Mouse (Mus musculus) embryo, embryonic 11.5 days (tissue): ENCODE measurements at regions not wholly inside any gene's neighbourhood (a gene's known extent, or its start where the extent isn't known, plus 50 kb on each side); places are given as distances from the start of the nearest gene placed in this dataset.

ENCODE experiments used
- DNase-seq: peaks from one replicate; pipeline ENCODE4 v3.0.0-alpha.2; 2012; ENCODE audit warnings: low read depth, low spot score

DNA sequence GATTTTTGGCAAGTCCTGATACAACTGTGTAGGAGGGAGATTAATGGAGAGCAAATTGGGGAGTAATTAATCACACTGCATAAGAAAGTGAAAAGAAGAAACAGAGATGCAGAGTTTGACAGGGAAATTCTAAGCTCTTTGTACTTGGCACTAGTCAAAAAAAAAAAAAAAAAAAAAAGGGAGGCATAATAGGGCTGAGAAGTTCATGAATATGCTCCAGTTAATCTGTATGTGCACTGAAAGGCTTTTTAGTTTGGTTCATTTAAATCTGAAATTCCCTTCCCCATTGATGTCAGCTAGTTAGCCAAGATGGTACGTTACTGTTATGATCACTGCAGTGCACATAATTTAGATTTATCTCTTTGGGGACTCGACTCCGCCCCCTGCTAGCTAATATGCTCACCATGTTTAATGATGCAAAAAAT lies 470.8 kb upstream of the Map3k7 start:
- no peak for DNase-seq

DNA sequence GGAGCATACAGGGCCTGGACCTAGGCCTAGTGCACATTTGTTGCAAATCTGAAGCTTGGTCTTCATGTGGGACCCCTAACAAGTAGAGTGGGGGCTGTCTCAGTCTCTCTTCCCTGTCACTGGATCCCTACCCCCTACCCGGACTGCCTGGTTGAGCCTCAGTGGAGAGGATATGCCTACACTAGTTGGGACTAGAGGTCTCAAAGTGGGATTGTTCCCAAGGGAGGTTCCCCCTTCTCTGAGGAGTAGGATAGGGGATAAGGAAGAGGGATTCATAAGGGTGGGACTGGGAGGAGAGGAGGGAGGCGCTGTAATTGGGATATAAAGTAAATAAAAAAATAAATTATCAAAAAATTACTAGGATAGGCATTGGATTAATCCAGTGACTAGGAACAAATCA lies 464.0 kb upstream of the Map3k7 start:
- DNase-seq, result no peak

DNA sequence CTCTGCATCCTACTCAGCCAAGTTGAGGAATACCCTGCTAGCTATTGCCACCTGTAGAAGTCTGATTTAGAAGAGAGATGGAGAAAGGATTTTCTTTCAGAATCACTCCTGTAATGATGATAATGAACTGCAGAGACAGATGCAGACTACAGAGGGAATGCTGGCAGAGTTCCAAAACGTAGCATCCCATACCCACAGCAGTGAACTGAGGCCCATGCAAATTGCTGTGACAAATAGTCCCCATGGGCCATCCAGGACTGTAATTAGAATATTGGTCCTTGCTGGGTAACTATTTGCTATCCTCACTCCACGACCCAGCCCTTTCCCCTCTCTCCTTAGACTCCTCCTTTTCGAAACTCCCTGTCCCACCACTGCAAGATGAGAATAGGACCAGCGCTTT lies 463.5 kb upstream of the Map3k7 start:
- DNase-seq, result no peak

DNA sequence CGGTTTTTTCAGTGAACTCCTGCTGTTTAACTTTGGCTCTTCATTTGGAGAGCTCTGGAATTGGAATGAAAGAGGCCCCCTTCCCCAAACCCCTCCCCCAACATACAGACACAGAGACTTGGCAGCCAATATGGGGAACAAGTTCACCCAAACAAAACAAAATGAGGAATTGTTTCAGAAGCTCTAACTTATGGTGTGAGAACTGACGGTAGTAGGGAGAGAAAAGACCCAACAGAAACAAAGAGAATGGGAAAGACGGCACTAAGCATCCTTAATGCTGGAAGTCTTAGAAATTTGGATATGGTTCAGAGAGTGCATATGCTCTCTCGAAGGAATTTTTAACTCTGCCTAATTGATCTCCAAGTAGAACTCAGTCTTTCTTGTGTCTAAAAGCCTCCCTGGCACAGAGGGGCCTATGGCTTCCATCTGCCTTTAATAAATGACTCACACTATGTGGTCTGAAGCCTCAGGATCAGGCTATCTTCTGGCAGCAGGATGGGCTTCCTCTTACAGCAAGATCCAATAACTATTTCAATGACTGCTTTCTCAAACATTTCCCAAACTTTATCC lies 438.2 kb upstream of the Map3k7 start:
- no peak for DNase-seq

DNA sequence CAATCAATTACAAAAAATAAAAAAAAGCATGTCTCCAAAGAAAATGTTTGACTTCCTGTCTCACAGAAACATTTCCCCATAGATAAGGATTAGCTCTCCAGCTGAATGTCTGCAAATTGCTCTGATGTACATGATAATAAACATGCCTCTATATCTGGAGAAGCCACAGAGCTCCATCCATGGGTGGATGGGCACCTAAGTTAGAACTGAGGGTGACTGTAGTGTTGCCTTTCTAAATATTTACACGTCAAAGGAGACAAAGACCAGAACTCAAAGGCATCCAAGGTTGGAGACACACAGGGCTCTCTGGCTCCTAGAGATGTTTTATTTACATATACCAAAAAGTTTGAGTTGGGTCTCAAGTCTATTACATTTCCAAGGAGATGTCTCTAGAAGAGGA lies 427.1 kb upstream of the Map3k7 start:
- DNase-seq, result no peak

DNA sequence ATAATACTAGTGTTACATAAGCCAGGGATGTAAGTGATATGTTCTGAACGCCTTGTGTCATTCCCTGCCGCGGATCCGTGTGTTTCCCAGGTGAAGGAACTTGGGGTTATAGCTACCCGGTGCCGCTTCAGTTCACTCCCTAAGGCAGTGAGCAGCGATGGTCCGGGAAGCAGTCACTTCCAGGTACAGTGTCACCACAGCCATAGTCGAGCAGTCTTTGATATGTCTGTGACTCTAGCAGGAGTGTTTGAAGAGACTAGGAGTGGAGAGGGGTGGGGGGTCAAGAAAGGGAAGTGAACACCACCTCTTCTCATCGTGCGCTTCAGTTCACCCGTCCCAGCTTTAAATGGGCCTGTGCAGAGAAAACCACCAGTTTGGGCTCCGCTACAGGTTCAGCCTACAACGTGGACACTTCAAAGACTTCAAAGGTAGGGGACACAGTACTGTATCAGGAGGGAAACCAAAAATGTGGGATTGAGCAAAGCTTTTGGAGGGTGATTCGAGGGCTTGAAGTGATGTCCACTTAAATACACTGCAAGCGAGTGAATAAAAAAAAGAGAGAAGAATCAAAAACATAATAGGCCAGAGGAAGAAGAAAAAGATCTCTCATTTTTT lies 410.0 kb upstream of the Map3k7 start:
- no peak for DNase-seq

DNA sequence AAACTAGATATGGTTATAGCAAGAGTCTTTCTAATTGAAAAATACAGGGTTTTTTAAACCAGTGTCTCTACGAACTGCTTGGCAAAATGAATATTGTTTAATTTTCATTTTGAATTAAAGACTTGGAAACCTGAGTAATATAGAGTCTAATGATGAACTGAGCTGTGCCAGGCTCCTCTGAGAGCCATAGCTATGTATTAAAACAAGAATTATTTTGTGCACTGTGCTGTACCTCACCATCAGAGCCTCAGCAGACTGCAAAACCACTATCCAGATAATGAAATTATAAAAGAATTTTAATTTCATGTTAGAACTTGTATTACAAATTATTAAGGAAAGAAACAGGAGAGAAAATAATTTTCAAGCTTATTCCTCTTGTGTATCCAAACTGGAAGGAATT lies 408.8 kb upstream of the Map3k7 start:
- no peak for DNase-seq

DNA sequence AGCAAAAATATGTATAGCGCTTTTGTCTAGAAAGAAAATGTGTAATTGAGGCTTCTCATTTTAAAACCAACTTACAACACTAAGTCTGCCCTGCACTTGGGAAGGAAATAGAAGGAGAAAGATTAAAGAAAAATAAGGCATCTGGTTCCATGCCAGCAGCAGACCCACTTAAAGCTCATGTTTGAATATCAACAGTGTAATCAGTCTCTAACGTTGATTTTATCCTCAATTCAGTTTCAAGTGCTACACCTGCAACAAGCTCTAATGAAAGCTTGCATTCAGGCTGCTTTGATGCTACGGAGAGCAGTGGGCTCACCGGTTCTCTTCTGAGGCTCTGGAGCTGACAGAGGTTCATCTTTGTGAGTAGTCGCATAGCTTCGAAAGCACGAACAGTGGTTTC lies 406.6 kb upstream of the Map3k7 start:
- DNase-seq, result no peak

DNA sequence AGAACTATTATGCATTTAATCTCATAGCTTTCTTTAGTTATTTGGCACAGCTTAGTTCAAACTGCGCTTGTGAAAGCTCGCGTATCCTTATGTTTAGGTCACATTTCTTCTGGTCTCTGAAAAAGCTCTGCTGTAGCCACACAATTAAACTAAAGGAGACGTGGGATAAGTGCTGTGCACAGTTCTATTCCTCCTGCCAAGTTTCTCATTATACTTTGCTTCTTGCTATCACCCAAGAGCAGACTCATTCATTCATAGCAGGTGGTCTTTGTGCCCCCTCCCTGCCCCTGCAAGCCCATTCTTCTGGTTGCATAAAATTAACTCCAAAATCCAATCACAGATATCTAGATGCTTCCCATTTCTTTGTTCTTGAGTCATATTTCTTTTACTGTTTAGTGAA lies 403.6 kb upstream of the Map3k7 start:
- no peak for DNase-seq

DNA sequence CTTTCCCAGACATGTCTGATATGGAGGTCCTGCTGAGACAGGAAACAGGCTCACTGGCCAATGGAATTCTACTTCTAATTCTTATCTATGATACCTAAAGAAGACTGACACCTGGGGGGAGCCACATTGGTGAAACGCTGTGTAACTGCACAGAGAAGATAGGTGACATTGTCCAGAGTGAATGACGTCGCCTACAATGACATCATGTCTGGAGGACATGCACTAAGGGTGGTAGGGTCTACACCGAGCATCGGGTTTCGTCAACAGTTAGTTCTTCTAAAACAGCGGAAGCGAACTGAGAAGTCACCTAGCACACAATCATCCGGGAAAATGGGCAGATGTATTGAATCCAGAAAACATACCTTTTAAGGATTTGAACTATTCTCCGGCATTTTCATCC lies 402.7 kb upstream of the Map3k7 start:
- DNase-seq, result no peak

DNA sequence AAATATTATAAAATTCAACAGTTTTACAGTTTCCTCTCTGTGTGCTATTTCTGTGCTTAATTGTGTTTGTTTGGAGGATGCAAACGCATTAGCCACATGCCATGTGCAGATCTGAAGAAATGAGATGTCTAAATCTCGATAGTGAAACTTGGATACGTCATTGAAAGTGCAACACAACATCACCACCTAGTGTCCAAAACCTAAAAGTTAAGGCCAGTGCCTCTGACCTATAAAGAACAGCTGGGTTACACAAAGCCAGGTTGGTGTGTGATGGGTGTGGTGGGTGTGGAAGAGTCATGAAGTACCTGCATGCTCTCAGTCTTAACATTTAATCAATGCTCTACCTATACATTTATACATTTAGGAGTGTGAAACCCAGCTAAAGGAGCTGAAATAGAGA lies 402.1 kb upstream of the Map3k7 start:
- DNase-seq, result peak; percentile 7

DNA sequence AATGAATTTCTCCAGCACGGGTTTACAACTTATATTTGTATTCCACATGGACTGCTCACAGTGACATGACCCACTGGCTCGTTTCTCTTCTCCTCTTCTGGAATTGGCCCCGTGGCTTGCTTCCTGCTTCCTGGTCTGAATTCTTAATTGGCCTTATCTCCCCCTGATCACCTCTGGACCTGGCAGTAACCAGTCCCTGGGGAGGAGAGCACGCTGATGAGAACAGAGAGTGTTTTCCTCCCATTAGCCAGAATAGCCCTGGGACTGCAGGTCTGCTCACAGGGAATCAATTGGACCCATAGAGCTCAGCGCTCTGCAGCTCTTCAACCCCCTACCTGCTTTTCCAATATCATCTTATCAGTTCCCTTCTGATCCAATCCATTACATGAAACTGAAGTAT lies 397.7 kb upstream of the Map3k7 start:
- no peak for DNase-seq

DNA sequence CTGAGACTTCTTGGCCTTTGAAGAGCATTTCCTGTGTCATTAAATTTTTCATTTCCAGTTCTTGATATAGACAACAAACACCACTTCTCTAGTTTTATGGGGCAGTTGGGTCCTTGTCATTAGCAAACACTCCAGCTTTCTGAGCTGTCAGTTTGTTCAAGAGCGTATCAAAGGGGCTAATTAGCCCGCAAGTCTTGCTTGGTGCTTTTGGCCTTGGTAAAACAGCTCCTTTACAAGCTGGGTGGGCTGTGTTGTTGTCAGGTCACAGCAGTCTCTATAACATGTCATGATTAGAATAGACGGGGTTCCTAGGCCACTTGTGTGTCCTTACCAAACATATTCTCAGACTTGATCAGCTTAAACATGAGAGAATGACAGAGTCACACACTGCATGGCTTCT lies 397.1 kb upstream of the Map3k7 start:
- DNase-seq, result no peak

DNA sequence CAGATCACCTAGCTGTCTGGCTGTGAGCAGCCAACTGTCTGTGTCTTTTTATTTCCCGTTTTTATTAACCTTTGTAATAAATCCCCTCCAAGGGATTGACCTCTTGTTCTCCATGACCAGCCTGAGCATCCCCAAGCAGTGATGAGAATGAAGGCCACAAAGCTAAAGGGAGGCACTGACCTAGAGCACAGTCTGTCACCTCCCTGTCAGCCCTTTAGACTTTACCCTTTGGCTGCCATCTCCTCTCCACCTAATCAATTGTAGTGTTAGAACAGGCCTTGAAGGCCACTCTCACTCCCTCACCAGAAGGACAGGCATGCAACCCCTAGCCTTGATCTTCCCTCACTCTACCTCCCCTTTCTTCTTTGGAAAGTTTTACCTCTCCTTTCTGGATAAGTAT lies 394.2 kb upstream of the Map3k7 start:
- DNase-seq, result no peak

DNA sequence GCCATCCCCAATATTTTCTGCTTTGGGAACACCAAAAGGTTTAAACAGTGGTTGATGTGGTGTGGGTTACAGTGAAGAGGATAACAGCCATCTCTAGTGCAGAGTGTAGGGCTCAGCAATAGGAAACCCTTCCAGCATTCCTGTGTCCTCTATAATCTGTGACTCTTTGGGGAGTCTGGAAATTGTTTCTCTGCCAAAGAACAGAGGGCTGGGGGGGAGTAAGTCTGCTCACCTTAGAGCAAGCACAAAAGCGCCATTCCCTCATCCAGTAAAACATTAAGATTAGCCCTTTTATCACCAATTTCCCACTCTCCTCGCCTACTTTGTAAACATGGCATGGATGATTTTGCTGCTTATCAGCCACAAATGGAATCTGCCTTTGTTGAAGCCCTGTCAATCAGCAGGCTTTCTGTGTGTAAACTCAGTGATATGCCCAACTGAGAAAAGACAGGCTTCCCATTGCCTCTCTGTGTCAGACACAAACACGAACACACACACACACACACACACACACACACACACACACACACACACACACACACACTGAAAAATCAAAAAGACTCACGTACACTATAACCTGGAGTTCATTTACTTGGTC lies 386.8 kb upstream of the Map3k7 start:
- DNase-seq, result no peak

DNA sequence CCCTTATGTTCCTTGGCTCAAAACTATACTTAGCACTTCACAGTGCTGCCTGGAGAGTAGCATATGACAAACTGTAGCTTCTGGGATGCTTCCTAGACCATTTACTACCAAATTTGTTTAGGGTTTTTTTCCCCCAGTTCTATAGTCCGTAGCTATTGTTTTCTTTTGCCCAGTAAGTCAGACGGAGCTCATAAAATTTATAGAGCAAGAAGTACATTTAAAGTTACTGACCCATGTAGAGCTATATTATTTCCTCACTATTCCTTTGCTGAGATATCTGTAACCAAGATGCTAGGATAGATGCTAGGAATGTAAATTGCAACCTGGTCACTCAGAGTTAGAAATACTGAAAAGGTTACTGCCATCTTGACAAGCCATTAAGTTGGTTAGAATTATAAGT lies 380.4 kb upstream of the Map3k7 start:
- DNase-seq, result no peak

DNA sequence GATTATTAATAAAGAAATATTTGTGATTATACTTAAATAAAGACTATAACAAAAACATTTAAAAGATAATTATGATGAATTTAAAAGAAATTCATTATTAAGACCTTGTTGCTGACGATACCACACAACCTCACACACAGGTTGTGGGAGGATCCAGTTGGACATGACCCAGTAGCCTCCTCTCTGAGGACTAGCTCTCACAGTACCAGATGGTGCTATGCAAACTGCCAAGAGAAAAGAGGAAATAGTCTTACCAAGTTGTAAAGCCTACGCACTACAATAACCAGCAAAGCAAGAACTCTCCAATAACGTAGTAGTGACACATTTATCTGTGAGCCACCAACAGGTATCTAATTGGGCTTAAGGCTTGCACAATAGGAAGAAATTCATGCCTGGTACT lies 379.7 kb upstream of the Map3k7 start:
- DNase-seq, result no peak

DNA sequence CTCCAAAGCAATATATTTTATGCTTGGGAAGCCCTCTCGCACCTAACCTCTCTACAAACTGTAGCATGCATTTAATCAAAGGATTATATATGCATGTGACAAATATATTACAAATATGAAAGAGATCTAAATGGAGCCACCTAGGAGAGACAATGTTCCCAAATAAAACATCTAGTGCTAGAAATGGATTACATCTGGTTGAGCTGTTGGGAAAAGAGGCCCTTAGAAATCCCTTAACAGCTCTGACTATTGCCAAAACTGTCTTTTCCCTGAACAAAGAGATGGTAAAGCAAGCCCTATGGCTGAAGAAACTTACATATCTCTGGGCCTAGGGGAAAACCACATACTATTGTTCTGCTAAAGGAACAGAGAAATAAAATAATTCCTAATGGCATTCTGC lies 369.8 kb upstream of the Map3k7 start:
- DNase-seq, result no peak

DNA sequence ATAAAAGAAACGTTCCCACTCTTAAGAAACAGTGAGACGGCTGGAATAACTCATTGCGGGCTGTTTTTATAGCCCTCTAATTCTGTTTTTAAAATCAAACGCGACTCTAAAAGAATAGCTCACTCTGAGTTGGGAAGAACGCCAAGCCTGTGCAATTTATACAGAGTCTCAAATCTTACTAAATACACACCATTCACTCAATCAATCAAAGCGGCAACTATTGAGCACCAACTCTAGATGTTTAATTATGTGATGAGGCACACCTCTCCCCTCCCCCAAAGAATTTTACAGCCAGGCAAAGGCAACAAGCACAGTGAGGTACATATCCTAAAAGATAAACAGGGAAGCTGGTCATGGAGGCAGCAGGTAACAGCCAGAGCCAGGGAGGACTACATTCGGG lies 362.4 kb upstream of the Map3k7 start:
- DNase-seq, result no peak

DNA sequence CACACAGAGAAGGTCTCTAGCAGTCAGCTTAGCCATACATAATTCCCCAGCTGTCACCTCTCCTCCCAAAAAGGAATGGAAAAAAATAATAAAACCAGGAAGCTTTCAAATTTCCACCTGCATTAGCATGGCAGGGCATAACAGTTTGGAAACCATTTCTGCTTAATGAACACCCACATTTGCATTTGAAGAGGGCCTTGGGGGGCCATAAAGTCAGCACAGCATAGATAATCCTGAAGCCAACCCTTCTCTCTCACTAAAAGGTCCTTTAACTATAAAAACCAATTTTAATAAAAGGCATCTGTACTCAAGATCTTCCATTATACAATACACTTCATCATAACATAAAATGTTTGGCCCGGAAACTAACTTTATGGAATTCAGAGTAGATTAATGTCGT lies 360.1 kb upstream of the Map3k7 start:
- no peak for DNase-seq

DNA sequence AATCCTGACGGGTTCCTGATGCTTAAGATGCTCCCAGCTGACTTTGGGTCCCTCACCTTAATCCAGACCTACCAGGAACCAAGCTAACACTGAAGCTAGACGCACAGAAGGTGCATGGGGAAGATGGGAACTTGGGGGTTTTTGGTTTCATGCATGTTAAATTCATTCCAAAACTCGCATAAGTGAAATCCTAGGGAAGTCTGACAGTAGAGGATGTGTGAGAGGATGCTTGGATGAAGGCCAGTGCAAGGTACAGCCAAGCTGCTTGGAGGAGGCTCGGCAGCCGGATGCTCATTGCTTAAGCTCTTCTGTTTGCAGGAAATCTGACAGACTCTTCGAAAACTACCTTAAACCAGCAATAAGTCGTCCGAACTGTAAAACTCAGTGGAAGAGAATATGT lies 355.1 kb upstream of the Map3k7 start:
- no peak for DNase-seq

DNA sequence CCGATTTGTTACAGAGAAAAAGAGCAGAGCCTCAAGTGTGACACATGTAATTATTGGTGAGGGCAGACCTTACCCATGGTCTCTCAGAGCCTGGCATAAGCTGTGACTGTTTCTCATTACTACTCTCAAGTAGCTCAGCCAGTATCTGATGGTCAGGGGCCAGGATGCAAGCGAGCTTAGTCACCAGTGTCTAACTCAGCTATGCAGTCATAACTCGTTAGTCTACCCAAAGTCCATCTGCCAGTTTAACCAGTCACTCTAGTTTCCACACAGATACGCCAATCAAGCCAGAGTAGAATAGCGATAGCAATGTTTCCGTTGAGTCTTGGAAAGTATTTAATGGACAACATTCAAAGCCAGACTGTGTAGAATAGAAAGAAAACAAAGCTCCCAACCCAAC lies 354.3 kb upstream of the Map3k7 start:
- no peak for DNase-seq

DNA sequence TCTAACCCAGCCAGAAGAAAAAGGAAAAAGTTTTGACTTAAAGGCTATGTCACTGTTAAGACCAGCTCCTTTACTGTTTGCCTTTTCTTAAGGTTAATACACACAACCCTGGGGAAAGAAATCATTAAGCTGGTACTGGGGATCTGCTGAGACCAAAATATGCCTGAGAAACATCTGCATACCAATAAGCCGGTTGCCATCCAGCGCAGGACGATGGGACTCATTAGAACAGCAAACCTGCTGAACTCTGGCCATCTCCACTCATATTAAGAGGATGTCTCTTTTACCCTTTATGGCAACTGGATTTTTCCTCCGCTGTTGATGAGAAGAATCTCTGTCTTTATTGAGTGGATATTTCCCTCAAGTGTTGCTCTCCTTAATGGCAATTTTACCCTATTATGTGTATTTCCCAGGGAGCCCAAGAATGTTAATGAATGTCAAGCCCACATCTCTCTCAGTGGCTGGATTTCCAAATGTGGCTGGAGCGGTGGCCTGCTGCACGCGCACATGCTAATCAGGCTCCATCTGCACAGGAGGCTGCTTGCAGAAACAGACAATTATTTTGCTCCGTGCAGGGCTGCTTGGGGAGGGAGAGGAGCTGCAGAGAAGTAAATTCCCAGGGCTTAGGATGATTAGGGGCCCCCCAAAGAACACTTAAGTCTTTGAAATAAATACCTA lies 351.6 kb upstream of the Map3k7 start:
- DNase-seq, result no peak
